Mouse (Mus musculus) urinary bladder, adult 18-20 months (tissue): ENCODE data around the gene Gm44965.

Experiments
- DNase-seq, 2 experiments: peaks; one replicate each; pipeline ENCODE4 v3.0.0; 2022; ENCODE audit warnings: low spot score in 2 of 2, mixed read lengths in 2 of 2

The Gm44965 gene

GRCm38 (mm10) chr6:48593158-48594042 lies at the start of gene Gm44965, which contains the start of gene Repin1:
Gm44965 (plus strand) TSS chr6:48593941.
Repin1 (plus strand) TSS chr6:48593883.
- DNase-seq = peak; percentile 89 to 93

GRCm38 (mm10) chr6:48545251-48545650 lies 48.5 kb upstream of the Gm44965 start:
- DNase-seq = no peak

- no peak for DNase-seq
Measured at GRCm38 (mm10) chr6:48546271-48546670, 47.5 kb upstream of the Gm44965 start.

- DNase-seq = no peak
Measured at GRCm38 (mm10) chr6:48546858-48547257, 46.9 kb upstream of the Gm44965 start.

GRCm38 (mm10) chr6:48548314-48548713 lies 45.4 kb upstream of the Gm44965 start:
- DNase-seq = no peak

GRCm38 (mm10) chr6:48552918-48553317 lies 40.8 kb upstream of the Gm44965 start:
- DNase-seq = no peak

GRCm38 (mm10) chr6:48553819-48554218 lies 39.9 kb upstream of the Gm44965 start:
- no peak for DNase-seq

GRCm38 (mm10) chr6:48554280-48555103 lies 39.2 kb upstream of the Gm44965 start, which contains the start of gene Lrrc61:
Lrrc61 (plus strand) TSS chr6:48554796.
- peak; percentile 95 to 98 for DNase-seq

GRCm38 (mm10) chr6:48555104-48555890 lies 38.4 kb upstream of the Gm44965 start:
- DNase-seq = no peak

- DNase-seq = no peak
Measured at GRCm38 (mm10) chr6:48555956-48556355, 37.8 kb upstream of the Gm44965 start.

- DNase-seq = no peak
Measured at GRCm38 (mm10) chr6:48565693-48566310, 27.9 kb upstream of the Gm44965 start.

GRCm38 (mm10) chr6:48566312-48566711 lies 27.4 kb upstream of the Gm44965 start:
- no peak for DNase-seq

- no peak for DNase-seq
Measured at GRCm38 (mm10) chr6:48568036-48568984, 25.4 kb upstream of the Gm44965 start.

- no peak for DNase-seq
Measured at GRCm38 (mm10) chr6:48569065-48569807, 24.5 kb upstream of the Gm44965 start.

GRCm38 (mm10) chr6:48572014-48572413 lies 21.7 kb upstream of the Gm44965 start:
- no peak for DNase-seq

- no peak for DNase-seq
Measured at GRCm38 (mm10) chr6:48572572-48573061, 21.1 kb upstream of the Gm44965 start, which contains the start of gene Rarres2. Rarres2 (minus strand) TSS chr6:48572789.

- no peak for DNase-seq
Measured at GRCm38 (mm10) chr6:48573280-48573679, 20.5 kb upstream of the Gm44965 start.

- DNase-seq = no peak
Measured at GRCm38 (mm10) chr6:48573981-48574380, 19.8 kb upstream of the Gm44965 start.

GRCm38 (mm10) chr6:48578736-48579135 lies 15.0 kb upstream of the Gm44965 start:
- no peak for DNase-seq
